Mouse (Mus musculus): ENCODE measurements around the gene Wdtc1. TPM values are rescaled to one million over a fixed set of nuclear protein-coding genes. Genes with fewer than 3 reads are reported as not detected.

The Wdtc1 gene
- polyA plus RNA-seq, 1 experiment from 2014 or later: 18.8 TPM

DNA sequence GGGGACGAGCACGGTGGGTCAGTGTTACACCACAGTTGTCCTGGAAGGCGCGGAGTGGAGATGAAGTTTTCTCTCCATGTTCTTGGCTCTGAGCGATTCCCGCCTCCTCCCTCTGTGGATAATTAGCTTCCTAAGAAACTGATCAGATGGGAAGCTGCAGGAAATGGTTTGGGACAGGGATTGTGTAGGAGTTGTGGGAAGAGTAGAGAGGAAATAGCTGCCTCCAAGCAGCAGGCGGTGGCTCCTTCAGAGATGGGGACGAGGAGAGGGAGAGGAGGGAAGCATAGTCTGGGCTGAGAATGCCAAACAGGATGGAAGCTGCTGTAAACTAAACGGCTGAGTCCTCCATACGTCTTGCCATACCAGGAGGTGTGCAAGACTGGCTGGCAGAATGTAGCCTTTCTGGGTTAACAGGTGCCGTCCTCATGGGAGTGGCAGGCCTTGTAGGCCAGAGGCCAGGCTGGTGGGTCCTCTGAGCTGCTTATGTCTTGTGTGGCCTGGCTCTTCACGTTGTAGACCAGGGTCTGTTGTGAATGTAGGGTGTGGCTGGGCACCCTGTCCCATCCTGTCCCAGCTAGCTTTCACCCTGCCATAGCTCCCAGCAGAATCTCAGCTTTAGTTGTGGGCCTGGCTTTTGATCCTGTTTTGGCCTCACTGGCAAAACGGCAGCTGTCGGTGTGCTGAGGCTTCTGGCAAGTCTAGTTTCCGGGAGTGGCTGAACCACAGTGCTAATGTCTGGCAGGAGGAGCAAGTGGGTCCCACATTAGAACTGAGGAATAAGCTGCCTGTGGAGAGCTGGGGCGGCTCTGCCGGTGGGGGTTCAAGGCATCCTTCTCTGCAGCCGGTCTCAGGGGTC, 38.1 kb upstream of the Wdtc1 start:
- no peak overlapping the region for H3K9ac ChIP-seq (ENCODE audit: low read depth, low read length)
- H3K9me3 ChIP-seq (ENCODE audit: control insufficient read depth, low read length): no peaks in the 10 kb centered on the region
- H3K4me1 ChIP-seq (ENCODE audit: control insufficient read depth, insufficient read depth, low read depth, low read length): peaks cover 10% of the 10 kb centered on the region
- no peak overlapping the region for H3K4me3 ChIP-seq (ENCODE audit: low read length)
- ATAC-seq: no peak
- H3K4me2 ChIP-seq (ENCODE audit: low read length): no peak overlapping the region
- WGBS: 78% methylated on average over 18 of the region's 18 CpGs
- H3K27ac ChIP-seq (ENCODE audit: low read depth, low read length): peak overlapping the region; percentile 4; the same call in 1 of the 2 replicates
- H3K36me3 ChIP-seq (ENCODE audit: control insufficient read depth, insufficient read depth, low read length): no peaks in the 10 kb centered on the region
- no peaks in the 10 kb centered on the region for H3K27me3 ChIP-seq (replicated peaks; ENCODE audit: control insufficient read depth, insufficient read depth, low read length)

DNA sequence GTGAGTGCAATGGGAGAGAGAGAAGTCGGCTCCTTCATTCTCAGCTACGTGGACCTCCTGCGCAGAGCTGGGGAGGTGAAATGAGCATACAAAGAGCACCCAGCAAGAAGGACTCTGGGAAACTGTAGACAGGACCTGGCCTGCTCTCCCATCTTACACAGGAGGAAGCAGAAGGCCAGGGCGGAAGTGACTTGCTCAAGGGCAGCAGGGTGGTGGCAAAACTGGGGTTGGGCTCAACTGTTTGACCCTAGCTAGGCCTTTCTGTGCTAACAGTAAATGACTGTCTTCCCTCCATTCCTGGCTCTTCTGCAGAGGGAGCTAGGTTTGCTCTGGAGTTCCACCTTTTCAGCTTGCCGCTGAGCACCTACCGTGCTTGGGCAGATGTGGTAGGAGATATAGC, 37.3 kb upstream of the Wdtc1 start:
- no peak overlapping the region for H3K4me3 ChIP-seq (ENCODE audit: low read length)
- no peaks in the 10 kb centered on the region for H3K27me3 ChIP-seq (replicated peaks; ENCODE audit: control insufficient read depth, insufficient read depth, low read length)
- H3K9me3 ChIP-seq (ENCODE audit: control insufficient read depth, low read length): no peaks in the 10 kb centered on the region
- 92% methylated on average over 6 of the region's 6 CpGs for WGBS
- H3K9ac ChIP-seq (ENCODE audit: low read depth, low read length): no peak overlapping the region
- peaks cover 5% of the 10 kb centered on the region for H3K4me1 ChIP-seq (ENCODE audit: control insufficient read depth, insufficient read depth, low read depth, low read length)
- no peak for ATAC-seq
- H3K27ac ChIP-seq (ENCODE audit: low read depth, low read length): no peak overlapping the region
- H3K36me3 ChIP-seq (ENCODE audit: control insufficient read depth, insufficient read depth, low read length): no peaks in the 10 kb centered on the region
- H3K4me2 ChIP-seq (ENCODE audit: low read length): no peak overlapping the region

DNA sequence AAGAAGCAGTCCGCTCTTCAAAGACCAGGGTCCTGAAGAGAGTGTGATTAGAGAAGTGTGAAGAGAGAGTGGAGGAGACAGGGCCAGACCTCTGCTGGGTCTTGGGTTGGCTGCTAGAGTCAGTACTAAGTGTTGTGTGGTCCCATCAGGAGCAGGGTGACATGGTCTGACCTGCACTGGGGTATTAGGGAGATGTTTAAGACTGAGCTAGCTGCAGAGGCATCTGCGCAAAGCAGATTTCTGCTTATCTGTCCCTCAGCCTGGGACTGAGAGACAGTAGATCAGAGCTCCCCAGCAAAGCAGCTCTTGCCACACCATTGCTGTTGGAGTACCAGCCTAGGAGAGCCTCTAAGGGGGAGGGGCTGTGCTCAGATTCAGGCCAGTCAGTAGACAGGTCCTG, 36.8 kb upstream of the Wdtc1 start:
- H3K4me2 ChIP-seq (ENCODE audit: low read length): no peak overlapping the region
- peaks cover 5% of the 10 kb centered on the region for H3K4me1 ChIP-seq (ENCODE audit: control insufficient read depth, insufficient read depth, low read depth, low read length)
- ATAC-seq: no peak
- H3K9ac ChIP-seq (ENCODE audit: low read depth, low read length): no peak overlapping the region
- H3K4me3 ChIP-seq (ENCODE audit: low read length): no peak overlapping the region
- no peaks in the 10 kb centered on the region for H3K9me3 ChIP-seq (ENCODE audit: control insufficient read depth, low read length)
- H3K36me3 ChIP-seq (ENCODE audit: control insufficient read depth, insufficient read depth, low read length): no peaks in the 10 kb centered on the region
- WGBS: 100% methylated on average over 2 of the region's 2 CpGs
- H3K27me3 ChIP-seq (replicated peaks; ENCODE audit: control insufficient read depth, insufficient read depth, low read length): no peaks in the 10 kb centered on the region
- H3K27ac ChIP-seq (ENCODE audit: low read depth, low read length): no peak overlapping the region

DNA sequence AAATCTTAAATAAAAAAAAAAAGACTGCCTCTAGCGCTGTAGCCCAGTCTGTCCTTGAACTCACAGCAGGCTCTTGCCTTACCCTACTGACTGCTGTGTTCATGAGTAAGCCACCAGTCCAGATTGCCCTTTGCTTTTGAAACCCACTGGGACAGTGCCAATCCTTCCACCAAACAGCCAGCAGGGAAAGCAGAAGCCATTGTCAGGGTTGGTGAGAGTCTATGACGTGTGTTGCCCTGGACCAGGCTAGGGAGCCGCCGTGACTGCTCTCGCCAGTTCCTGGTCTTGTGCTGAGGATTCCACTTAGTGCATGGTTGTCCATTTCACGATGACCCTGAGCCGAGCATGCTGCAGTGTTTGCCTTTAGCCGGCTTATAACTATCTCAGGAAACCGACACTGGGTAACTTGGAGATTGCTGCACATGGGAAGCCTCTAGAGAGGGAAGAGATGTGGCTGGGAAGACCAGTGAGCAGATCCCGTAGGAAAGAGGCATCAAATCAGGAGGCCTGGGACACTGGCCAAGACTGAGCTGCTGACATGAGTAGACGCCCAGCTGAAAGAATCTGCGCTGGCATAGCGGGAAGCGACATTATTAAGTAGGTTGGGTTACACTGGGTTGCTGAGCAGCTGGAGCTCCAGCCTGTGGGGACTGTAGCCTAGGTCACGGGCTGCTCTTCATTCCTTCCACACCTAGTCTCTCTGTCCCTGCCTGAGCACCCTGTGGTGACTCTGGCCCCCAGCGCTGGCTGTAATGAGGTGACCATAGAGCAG, 35.7 kb upstream of the Wdtc1 start:
- Histone ChIP-seq H3K27ac (ENCODE audit: low read depth, low read length) (no peak overlapping the region; the same call in 1 of the 2 replicates), H3K27me3 (replicated peaks; ENCODE audit: control insufficient read depth, insufficient read depth, low read length) (no peaks in the 10 kb centered on the region), H3K4me3 (ENCODE audit: low read length) (no peak overlapping the region), H3K36me3 (ENCODE audit: control insufficient read depth, insufficient read depth, low read length) (no peaks in the 10 kb centered on the region), H3K4me1 (ENCODE audit: control insufficient read depth, insufficient read depth, low read depth, low read length) (peaks cover 5% of the 10 kb centered on the region), H3K9ac (ENCODE audit: low read depth, low read length) (no peak overlapping the region), H3K4me2 (ENCODE audit: low read length) (no peak overlapping the region), H3K9me3 (ENCODE audit: control insufficient read depth, low read length) (no peaks in the 10 kb centered on the region)
- 72% methylated on average over 16 of the region's 16 CpGs for WGBS
- ATAC-seq: peak; percentile 52; the same call in 1 of the 2 replicates

DNA sequence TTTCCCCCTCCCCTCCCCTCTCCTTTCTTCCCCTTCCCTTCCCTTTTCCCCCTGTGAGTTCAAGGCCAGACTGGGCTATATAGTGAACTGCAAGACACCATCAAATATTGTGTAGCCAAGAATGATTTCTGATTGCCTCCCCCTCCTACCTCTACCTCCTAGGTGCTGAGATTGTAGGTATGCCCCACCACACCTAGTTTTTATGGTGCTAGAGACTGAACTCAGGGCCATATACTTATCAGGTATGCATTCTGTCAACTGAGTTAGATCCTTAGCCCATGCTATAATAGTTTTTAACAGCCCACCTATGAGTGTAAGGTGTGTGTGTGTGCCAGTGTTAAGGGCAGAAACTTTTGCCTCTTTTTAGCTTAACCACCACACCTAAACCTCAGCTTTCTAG, 33.8 kb upstream of the Wdtc1 start:
- no peaks in the 10 kb centered on the region for H3K27me3 ChIP-seq (replicated peaks; ENCODE audit: control insufficient read depth, insufficient read depth, low read length)
- H3K9me3 ChIP-seq (ENCODE audit: control insufficient read depth, low read length): no peaks in the 10 kb centered on the region
- no peaks in the 10 kb centered on the region for H3K36me3 ChIP-seq (ENCODE audit: control insufficient read depth, insufficient read depth, low read length)
- no peak overlapping the region for H3K4me2 ChIP-seq (ENCODE audit: low read length)
- H3K4me3 ChIP-seq (ENCODE audit: low read length): no peak overlapping the region
- peaks cover 5% of the 10 kb centered on the region for H3K4me1 ChIP-seq (ENCODE audit: control insufficient read depth, insufficient read depth, low read depth, low read length)
- H3K27ac ChIP-seq (ENCODE audit: low read depth, low read length): no peak overlapping the region
- H3K9ac ChIP-seq (ENCODE audit: low read depth, low read length): no peak overlapping the region
- no peak for ATAC-seq

DNA sequence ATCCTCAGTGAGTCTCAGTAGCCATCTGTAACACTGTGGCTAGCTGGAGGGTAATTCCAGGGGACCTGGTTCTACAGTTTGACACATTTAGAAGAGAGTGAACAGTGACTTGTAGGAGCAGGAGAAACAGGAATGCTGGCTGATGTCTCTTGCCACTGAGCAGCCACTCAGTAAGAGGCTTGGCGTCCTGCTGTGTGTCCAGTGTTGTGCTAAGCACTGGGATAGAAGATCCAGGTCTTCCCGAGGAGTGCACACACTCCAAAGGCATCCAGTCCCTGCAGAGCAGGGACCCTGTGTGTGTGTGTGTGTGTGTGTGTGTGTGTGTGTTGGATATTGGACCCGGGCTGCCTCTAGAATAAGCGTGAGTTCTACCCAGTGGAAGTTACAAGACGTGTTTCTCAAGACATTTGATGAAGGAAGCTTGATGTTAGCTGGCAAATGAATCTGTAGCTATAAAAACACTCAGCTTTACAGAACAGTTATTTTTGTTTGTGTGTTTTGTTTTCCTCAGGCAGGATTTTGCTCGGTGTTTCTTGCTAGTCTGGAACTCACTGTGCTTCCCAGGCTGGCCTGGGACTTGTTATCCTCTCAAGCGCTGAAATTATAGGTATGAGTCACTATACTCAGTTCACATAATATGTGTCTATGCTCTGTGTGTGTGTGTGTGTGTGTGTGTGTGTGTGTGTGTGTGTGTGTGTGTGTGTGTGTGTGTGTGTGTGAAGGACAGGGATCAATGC, 32.9 kb upstream of the Wdtc1 start:
- Histone ChIP-seq H3K4me1 (ENCODE audit: control insufficient read depth, insufficient read depth, low read depth, low read length) (peaks cover 5% of the 10 kb centered on the region), H3K9me3 (ENCODE audit: control insufficient read depth, low read length) (no peaks in the 10 kb centered on the region), H3K4me3 (ENCODE audit: low read length) (no peak overlapping the region), H3K36me3 (ENCODE audit: control insufficient read depth, insufficient read depth, low read length) (no peaks in the 10 kb centered on the region), H3K4me2 (ENCODE audit: low read length) (no peak overlapping the region), H3K27me3 (replicated peaks; ENCODE audit: control insufficient read depth, insufficient read depth, low read length) (no peaks in the 10 kb centered on the region), H3K27ac (ENCODE audit: low read depth, low read length) (no peak overlapping the region), H3K9ac (ENCODE audit: low read depth, low read length) (no peak overlapping the region)
- WGBS: 63% methylated on average over 7 of the region's 7 CpGs
- no peak for ATAC-seq

DNA sequence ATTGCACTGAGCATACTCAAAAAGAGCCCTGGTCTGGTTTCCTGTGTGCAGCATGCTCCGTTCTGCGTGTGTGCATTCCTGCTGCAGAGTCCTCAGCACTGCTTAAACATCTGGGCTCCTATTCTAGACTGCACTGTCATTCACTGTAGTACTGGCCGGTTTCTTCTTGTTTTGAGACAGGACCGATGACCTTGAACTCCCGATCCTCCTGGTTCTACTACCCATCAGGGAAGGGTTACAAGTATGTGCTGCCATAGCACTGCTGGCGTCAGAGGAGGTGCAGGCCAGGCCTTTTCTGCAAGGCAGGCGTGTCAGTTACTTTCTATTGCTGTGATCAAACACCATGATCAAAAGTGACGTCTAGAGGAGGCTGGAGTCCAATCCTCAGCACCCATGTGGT, 27.9 kb upstream of the Wdtc1 start:
- no peak overlapping the region for H3K4me3 ChIP-seq (ENCODE audit: low read length)
- no peaks in the 10 kb centered on the region for H3K9me3 ChIP-seq (ENCODE audit: control insufficient read depth, low read length)
- WGBS: 79% methylated on average over 8 of the region's 8 CpGs

DNA sequence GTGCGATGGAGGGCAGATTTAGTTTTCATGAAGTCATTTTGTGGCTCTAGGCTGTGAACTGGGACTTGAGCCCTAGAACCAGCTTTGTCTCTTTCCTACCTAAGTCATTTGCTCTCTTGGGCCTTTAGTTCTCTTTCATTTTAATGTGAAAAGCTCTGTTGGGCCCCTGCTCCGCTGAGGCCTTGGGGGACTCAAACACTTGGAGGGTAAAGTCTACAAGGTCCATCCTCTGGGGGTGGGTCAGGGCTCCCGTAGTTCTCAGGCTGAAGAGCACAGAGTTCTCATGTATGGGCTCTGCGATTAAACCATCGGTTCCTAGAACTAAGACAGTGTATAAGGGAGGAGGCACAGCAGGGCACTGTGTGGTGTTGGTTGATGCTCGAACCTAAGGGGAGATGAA, 27.3 kb upstream of the Wdtc1 start:
- no peak overlapping the region for H3K9ac ChIP-seq (ENCODE audit: low read depth, low read length)
- H3K36me3 ChIP-seq (ENCODE audit: control insufficient read depth, insufficient read depth, low read length): no peaks in the 10 kb centered on the region
- H3K27ac ChIP-seq (ENCODE audit: low read depth, low read length): no peak overlapping the region
- peaks cover 8% of the 10 kb centered on the region for H3K4me1 ChIP-seq (ENCODE audit: control insufficient read depth, insufficient read depth, low read depth, low read length)
- no peak overlapping the region for H3K4me3 ChIP-seq (ENCODE audit: low read length)
- H3K4me2 ChIP-seq (ENCODE audit: low read length): no peak overlapping the region
- WGBS: 56% methylated on average over 6 of the region's 6 CpGs
- ATAC-seq: no peak
- no peaks in the 10 kb centered on the region for H3K9me3 ChIP-seq (ENCODE audit: control insufficient read depth, low read length)
- no peaks in the 10 kb centered on the region for H3K27me3 ChIP-seq (replicated peaks; ENCODE audit: control insufficient read depth, insufficient read depth, low read length)

More for the DNA sequence above, 27.9 kb upstream of the Wdtc1 start:
- Histone ChIP-seq H3K27me3 (replicated peaks; ENCODE audit: control insufficient read depth, insufficient read depth, low read length) (no peaks in the 10 kb centered on the region), H3K4me2 (ENCODE audit: low read length) (no peak overlapping the region), H3K4me1 (ENCODE audit: control insufficient read depth, insufficient read depth, low read depth, low read length) (peaks cover 8% of the 10 kb centered on the region), H3K27ac (ENCODE audit: low read depth, low read length) (no peak overlapping the region), H3K36me3 (ENCODE audit: control insufficient read depth, insufficient read depth, low read length) (no peaks in the 10 kb centered on the region), H3K9ac (ENCODE audit: low read depth, low read length) (no peak overlapping the region)
- ATAC-seq: no peak

DNA sequence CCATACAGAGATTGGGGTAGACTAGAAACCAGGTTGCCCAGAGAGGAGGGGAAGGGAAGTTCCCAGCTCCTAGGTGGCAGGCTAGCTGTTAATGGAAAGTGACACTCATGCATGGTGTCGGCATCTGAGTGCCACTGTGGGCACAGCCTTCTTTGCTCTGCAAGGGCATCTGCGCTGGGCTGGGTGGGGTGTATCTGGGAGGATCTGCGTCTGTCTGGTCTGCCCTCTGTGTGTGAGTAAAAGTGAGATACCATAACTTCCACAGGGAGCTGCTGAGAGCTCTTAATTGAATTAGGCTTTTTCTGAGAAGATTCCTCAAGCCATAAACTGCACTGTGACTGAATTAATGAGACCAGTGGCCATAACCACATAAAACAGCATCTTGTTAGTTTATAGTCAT, 26.6 kb upstream of the Wdtc1 start:
- H3K9me3 ChIP-seq (ENCODE audit: control insufficient read depth, low read length): no peaks in the 10 kb centered on the region
- H3K27me3 ChIP-seq (replicated peaks; ENCODE audit: control insufficient read depth, insufficient read depth, low read length): no peaks in the 10 kb centered on the region
- WGBS: 59% methylated on average over 3 of the region's 3 CpGs
- no peak overlapping the region for H3K4me3 ChIP-seq (ENCODE audit: low read length)
- H3K36me3 ChIP-seq (ENCODE audit: control insufficient read depth, insufficient read depth, low read length): no peaks in the 10 kb centered on the region
- H3K9ac ChIP-seq (ENCODE audit: low read depth, low read length): no peak overlapping the region; the same call in 1 of the 2 replicates
- H3K4me1 ChIP-seq (ENCODE audit: control insufficient read depth, insufficient read depth, low read depth, low read length): peaks cover 8% of the 10 kb centered on the region
- ATAC-seq: no peak
- H3K4me2 ChIP-seq (ENCODE audit: low read length): no peak overlapping the region
- H3K27ac ChIP-seq (ENCODE audit: low read depth, low read length): no peak overlapping the region

All from hindbrain, embryonic 16.5 days (tissue).